Mouse (Mus musculus) embryo, embryonic 9.5 days (tissue): ENCODE results near the gene Adgrg1.

Experiments used
- DNase-seq: peaks from one replicate; pipeline ENCODE4 v3.0.0-alpha.2; 2017; ENCODE audit errors: extremely low spot score

Adgrg1 gene

DNA sequence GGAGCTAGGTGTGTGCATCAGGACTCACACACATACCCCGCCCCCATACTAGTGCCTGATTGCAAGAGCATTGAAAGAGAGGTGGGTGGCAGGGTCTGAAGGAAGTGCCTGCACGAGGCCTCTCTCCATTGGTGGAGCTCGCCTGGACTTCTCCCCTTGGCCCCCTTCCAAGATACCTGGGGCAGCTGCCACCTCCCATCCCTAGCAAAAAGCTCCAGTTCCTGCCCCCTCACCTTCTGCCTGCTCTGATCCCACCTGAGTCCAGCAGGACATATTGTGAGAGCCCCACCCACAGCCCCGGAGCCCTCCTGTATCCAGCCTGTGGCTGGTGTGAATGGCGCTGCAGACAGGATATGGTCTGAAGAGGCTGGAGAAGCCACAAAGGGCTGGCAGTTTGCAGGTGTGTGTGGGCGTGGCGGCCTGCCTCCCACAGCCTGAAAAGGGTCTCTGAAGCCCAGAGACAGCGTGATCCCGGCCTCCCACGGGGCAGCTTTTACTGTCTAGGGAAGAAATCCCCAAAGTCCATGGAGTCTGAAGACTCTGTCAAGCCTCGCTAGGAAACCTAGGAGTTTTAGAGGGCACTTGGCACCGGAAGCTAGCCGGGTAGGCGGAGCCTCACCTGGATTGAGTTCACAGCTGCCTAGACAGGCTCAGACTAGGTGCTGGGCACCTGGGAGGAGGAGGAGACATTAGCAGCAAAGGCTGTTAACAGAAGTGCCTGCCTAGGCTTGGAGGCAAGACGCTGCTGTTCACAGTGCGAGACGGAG lies 2.3 kb downstream of the Adgrg1 start:
- DNase-seq, result no peak

DNA sequence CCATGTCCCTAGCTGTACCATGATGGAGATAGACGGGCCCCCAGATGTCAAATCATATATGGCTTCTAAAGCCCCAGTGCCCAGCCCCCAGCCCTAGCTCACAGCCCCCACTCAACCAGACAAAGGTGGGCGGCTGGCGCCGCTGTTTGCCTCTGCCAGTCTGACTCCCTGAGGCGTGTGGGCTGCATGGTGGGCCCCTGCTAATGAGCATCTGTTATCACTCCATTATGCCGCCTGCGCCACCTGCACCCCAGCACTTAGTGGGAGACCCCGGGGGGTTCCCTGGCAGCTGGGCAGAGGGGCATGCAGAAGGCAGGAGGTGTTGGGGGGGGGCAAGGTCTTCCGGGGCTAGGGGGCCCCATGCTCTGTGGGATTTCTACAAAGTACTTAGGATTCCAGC lies 3.6 kb downstream of the Adgrg1 start:
- DNase-seq, result no peak

DNA sequence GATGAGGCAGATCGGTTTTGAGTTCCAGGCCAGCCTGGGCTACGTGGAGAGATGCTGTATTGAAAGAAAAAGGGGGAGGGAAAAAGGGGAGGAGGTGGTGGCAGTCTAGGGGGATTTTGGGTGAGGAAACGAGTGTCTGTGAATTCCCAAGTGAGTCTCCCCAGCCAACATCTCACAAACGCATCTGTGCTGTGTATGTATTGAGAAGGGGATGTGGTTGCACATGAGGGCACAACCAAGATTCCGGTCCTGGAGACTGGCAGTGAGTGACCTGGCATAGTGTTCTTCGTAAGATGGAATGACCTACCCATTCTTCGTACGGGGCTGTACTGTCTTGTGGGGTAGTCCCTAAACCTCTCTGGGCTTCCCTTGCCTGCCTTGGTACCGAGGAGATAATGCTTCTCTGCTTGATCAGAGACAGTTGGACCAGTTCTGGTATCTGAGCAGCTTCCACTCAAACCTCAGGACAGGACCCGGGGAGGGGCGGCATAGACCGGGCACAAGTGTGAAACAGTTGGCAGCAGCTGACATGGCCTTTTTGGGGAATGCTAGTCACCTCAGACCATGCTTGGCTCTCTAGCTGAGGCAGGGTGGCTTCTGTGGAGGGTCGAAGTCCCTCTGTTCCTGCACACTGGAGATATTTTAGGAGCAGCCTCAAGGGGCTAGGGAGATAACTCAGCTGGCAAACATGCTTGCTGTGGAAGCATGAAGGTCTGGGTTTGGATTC lies 4.2 kb downstream of the Adgrg1 start:
- no peak for DNase-seq

DNA sequence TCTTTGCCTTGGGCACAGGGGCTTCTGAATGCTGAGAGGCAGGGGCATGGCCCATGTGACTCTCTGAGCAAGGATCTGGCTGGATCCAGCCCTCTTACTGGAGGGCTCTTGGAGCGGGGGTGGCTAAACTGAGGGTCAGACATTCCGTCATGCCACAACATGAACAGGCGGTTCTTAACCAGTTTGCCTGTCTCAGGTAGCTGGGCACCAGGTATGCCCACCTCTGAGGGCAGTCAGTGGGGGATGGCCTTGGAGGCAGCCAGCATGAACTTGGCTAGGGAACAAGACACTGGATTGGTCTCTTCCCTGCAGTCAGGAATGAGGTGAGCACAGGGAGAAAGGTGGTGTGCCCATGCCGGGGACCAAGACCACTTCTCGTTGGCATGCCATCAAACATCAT lies 5.6 kb downstream of the Adgrg1 start:
- DNase-seq, result no peak

DNA sequence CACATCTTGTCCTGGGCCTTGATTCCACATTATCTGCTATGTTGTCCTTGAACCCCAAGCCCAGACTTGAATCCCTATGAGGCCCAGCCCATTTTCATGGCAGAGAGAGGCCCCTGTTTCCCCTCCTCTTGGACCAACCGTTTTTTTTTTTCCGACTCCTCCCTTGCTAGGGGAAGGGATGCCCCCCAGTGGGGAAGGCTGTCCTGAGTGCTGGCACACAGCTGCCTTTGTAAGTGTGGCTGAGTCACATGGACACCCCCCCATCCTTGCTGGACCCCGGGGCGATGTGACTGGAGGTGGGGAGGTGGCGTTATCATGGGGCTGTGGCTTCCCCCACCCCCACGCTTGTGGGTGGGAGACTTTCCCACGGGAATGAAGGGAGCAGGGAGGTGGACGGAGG lies 6.4 kb downstream of the Adgrg1 start:
- DNase-seq, result no peak

DNA sequence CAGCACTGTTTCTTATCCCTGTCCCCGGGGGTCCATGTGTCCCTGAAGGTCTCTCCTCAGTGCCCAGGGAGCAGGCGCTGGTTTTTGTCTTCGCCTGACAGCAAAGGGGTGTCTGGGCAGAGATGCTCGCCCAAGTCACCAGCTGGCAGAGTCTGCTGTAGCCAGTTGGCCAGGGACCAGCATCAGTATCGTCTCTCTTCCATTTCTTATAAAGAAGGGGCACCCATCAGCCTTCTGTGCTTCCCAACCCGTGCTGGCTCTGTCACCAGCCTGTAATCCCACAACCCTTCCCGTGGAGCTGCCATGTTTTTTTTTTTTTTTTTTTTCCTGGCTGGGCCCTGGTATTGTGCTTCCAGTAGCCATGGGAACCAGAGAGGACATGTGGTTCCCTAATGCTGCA lies 7.3 kb downstream of the Adgrg1 start:
- DNase-seq, result no peak

DNA sequence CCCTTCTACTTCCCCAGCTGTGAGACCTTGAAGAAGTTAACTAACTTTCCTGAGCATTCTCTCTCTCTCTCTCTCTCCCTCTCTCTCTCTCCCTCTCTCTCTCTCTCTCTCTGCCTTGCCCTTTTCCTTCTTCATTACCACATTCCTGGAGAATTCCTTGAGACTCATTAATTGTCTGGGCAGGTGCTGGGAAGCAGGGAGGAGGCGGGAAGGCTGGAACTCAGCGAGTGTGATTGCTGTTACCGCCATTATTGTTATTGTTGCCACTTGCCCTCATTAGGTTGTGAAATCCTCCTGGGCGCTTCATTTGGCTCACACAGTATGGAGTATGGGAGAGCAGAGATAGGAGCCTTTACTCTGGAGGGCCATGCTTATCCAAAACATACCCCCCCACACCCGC lies 8.6 kb downstream of the Adgrg1 start:
- DNase-seq, result no peak

DNA sequence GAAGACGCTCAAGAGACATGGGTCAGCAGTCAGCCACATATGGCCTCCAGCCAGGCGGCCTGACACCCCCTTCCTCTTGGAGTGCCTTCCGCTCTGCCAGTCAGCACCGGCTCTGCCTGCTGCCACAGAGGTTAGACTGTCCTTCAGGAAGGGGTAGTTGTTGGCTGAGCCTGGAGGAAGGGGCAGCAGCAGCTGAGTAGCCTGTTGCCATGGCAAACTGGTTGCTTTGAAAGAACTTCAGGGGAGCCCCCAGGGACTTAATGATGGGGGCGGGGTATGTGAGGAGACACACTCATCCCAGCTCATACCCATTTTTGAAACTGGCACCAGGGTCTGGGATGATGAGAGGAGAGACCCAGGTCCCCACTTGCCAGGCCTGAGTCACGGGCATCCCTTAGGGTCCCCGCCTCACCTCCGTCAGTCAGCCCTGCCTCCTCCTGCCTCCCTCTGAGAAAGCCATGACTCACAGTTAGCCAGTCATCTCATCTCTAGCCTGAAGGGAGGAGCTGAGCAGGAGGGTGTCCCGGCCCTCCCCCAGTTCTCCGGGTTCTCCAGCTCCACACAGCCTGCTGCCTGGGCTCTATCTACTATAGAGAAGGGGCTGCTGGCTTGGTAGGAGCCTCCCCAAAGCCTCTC lies 9.4 kb downstream of the Adgrg1 start:
- no peak for DNase-seq

DNA sequence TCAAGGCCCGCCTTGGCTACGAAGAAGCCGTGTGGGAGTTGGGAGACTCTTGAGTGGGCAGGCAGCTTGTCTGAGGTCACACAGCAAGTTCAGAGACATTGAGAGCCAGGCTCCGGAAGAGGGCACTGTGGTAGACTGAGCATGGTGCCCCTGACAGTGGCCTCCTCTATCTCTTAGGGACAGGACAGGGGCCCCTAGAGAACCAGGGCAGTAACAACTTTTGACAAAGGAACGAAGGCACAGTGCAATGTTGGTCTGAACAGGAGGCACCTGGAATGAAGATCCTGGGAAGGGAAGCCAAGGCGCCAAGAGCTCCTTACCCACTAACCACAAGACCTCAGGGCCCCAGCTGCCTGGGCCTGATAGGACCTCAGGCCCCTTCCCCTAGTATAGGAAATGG lies 10.5 kb downstream of the Adgrg1 start:
- DNase-seq, result no peak

DNA sequence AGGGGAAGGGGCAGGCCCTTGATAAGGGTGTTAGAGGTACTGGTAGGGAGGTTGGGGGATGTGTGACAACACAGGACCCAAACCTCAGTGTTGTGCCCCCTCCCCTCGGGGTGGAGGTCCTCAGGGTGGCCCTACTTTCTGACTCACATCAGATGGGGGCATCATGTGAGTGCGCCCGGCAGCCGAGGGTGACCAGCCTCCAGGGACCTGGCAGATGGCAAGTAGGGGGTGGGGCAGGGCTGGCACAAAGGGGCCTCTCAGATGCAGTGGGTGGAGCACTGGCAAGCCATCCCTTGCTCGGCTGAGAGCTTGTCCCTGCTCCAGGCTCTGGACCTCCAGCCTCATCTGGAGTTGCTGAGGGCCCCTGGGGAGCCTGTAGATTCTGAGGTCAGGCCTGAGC lies 12.1 kb downstream of the Adgrg1 start:
- no peak for DNase-seq

DNA sequence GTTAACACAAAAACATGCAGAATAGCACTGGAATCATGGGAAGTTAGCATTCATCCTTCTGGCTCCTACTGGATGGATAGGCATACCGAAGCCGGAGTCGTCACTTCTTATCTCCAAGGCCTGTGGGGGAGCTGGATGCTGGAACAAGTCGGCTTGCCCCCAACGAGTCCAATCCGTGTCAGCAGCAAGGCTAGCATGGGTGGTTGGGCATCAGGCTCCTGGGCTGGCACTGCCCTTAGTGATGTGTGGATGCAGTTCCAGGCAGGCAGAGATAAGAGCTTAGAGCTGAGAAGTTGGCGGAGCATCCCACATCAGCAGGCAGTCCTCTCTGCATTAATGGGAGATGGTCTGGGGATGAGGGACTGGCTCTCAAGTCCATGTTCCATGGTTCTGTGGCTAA lies 13.0 kb downstream of the Adgrg1 start:
- no peak for DNase-seq

DNA sequence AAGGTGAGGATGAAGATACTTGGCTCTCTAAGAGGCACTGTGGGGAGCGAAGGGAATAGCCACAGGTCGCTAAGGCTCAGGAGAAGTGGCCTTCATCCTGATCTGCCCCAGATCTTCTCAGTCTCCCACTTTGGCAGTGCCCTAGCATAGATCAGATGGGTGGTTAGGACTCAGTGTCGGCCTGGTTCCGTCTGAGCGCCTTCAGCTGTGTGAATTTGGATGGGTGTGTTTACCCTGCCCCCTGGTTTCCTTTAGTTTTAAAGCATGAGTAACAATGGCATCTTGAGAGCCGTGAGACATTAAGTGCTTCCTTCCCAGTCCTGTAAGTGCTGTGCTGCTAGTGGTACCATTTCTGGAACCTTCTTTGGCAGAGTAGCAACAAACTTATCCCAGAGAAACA lies 14.1 kb downstream of the Adgrg1 start:
- no peak for DNase-seq

DNA sequence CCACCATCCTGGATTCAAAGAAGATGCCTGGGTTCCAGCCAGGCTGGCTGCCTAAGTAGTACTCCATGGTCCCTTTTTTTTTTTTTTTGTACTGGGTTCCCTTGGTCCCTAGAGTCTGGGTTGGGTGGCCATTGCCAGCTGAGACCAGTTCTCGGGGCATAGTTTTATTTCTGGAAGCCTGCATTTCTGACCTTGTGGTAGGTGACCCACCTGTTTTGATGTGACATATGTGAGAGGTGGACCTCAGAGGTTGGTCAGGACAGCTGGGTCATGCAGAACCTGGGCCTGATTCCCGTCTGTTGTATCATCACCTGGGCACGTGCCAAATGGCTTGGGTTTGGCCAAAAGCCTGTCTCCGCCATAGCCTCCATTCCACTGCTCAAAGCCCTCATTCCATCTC lies 15.2 kb downstream of the Adgrg1 start:
- DNase-seq, result no peak

DNA sequence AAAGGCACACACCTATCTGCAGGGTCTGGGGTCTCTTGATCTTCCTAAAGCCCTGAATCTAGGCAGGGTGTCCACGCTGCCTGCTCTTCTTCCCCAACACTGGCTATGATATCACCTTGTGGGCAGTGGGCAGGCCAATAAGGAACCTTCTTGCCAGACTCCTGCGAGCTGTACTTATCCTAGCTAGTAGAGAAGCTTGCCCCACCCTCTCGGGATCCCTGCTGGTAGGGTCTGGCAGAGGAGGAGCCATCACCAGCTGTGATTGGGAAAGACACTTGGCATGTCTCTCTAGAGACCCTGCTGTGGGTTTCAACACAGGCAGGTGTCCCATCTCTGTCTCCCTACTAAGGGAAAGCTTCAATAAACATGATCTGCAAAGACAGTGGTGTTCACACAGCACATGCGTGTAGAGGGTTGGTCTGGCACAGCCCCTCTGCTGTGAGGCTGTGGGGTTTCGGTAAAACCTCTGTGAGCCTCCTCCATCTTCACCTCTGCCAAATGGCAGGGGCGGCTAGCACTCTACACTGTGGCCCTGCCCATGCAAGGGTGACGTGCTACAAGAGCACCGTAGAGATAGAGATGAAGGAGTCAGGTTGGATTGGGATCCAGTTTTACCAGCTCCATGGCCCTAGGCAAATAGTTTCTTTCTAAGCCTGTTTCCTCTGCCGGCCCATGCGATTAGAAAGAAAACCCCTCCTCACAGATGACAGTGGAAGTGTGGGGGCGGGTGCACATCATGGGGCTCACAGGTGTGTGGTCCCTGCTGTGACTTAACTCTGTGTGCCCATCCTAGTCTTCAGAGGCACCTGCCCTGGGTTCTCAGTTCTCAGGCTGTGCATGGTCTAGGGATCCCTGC lies 16.3 kb downstream of the Adgrg1 start:
- DNase-seq, result no peak

DNA sequence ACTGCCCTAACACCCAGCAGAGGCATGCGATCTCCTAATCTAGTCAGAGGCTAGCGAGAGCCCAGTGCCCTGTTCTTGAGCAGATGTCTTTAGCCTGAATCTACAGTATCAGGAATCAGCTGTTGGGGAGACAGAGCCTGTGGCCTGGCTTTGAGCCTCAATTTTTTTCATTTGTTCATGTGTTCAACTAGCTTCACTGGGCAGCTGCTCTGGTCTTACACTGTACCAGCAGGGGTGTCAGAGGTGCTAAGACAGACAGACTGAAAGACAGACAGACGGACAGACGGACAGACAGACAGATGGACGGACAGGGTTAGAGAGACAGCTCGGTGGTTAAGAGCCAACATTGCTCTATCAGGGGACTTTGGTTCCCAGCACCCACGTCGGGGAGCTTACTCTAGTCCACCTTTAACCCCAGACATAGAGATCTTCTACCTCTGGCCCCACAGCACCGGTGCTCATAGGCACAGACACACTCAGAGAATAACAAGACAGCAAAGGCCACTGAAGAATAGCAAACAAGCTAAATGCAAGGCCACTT lies 17.0 kb downstream of the Adgrg1 start:
- no peak for DNase-seq

DNA sequence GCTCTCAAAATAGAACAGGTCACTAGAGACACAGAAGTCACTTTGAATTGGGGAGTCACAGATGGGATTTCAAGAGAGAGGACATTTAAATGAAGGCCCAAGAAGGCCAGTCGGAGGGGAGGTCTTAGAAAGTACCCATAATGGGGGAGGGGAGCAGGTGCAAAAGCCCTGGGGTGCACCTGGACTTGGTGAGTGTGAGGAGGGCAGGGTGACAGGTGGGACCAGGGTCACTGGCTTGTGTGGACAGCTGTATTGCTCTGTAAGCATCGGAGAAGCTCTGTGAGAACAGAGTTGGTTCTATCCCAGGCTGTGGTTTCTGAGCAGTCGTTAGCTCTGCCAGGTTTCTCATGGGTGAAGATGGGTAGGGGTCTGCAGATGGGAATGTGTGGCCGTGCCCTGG lies 17.5 kb downstream of the Adgrg1 start:
- DNase-seq, result no peak

DNA sequence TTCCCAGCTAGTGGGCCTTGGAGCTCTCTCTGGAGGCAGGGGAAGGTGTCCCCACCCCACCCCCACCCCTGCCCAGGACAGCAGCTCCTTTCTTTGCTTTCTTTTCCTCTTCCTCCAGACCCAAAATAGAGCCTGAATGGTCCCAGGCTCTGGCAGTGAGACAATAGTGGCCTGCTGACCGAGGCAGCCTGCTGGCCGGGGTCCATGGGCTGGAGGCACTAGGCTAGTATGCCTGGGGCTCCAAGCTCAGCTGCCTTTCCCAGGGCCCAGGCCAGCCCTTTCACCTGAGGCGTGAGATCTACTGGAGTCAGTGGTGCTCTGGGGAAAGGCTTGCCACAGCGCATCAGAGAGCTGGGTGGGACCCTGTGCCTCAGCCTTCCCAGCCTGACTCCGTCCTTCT lies 18.0 kb downstream of the Adgrg1 start:
- no peak for DNase-seq

DNA sequence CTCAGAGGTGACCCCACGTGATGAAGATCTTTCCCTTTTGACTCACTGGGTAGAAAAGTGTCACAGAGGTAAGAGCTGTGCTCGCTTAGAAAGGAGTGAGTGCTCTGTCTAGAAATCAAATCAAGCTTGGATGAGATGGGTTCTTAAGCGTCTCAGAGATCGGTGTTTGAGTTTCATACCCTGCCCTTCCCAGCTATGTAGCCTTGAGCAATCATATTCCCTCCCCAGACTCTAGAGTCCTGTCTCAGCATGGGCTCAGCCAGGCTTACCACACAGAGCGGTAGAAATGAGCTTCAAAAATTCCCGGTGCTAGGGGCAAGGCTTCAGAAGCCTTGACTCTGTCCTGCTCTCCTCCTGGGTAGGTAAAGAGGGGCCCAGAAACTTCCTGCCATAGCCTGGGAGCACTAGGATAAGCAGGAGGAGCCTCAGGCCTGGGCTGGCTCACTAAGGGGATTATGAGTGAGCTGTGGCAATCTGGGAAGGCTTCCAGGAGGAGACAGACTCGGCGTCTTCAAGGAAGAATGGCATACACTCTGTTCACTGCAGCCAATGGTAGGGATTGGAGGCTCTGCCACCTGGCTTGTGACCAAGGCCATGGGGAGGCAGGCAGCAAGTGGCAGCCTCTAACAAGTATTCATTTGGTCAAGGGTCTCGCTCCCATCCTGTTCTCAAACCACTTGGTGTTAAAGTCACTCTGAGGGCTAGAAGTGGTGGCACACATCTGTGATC lies 18.6 kb downstream of the Adgrg1 start:
- no peak for DNase-seq

DNA sequence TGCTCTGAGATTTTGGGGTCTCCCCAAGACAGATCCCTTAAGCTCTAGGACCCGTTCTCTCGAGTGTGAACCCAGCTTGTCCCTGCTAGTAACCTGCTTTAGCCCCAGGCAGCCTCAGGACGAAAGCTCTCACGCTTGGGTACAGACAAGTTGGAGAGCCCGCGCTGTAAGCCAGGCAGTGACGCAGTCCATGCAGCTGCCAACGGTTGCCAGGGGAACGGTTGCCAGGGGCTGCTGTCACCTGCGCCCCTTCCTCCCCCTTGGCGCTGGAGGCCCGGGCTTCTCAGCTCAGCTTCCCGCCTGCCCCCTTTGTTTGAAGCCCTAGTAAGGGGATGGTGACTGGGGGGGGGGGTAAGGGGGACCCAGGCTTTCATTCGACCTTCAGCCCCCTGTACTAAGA lies 19.5 kb downstream of the Adgrg1 start:
- peak; percentile 85 for DNase-seq

DNA sequence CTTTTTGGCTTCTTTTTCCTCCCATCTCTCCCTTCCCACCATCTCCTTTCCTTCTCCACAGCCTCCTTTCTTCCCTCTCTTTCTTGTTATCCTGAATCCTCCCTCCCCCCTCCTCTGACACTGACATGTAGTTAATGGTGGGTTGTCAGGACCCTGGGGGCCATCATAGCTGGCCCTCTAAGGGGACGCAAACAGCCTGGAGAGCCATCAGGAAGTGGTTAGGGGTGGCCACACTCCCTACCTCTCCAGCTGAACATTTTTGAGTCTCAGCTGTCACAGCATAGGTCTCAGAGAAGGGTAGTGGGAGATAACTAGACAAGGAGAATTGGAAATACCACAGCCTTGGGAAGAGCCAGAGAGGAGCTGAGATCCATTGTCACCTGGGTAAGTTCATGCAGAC lies 20.0 kb downstream of the Adgrg1 start:
- no peak for DNase-seq

DNA sequence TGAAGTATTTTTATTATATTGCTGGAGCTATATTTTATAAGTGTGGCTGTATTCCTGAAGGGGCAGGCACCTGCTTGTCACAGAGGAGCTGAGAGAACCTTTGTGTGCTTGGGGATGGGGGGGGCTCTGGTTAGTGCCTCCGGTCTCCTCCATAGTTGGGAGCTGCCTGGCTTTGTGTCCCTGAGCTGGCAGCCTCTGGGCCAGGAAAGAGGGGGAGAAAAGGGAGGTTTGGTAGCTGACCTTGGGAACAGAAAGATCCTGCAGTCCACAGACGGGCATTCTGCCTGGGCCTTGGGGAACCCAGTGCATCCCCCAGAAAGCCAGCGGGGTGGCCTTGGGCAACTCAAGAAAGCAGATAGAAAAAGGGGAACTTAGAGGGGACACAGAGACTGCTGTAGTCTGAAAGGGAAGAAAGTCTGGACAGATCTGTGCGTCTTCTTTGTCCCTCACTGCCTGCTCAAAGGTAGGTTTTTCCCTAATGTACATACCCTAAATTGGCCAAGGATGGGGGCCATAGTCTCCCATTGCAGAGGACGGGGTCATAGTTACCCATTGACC lies 20.9 kb downstream of the Adgrg1 start:
- no peak for DNase-seq
